Mouse (Mus musculus): ENCODE data around the gene Nucks1.

GRCm38 (mm10) chr1:131957416-131957815, 47.1 kb downstream of the Nucks1 start:
- TF ChIP-seq CTCF (IDR thresholded peaks at IDR 0.05; ENCODE audit: extremely low read depth, insufficient read depth, insufficient read length, insufficient replicate concordance) (no peak), POLR2A (IDR thresholded peaks at IDR 0.05; ENCODE audit: low read depth, low read length) (no peak)
